Mouse (Mus musculus): Measurements from ENCODE around the gene Slc35f6. TPM values are rescaled to one million over a fixed set of nuclear protein-coding genes. Genes with fewer than 3 reads are reported as not detected.

The Slc35f6 gene
- total RNA-seq, 2 experiments from 2014 or later = 39.6 to 41.6 TPM

DNA sequence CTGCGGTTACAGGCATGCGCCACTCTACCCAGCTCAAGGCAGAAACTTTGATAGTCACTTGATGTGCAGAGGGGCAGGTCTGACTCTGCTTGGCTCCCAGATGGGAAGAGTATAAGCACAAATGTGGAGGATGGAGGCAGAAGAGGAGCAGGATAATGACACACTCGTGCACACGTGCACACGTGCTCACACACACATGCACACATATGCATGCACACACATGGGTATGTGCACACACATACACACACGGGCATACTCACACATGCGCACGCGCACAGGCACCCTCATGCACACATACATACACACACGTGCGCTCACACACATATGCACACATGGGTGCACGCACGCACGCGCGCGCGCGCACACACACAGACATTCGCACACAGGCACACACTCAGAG, 27.2 kb upstream of the Slc35f6 start:
- DNase-seq (ENCODE audit: low spot score in 2 of 2) = no peak

DNA sequence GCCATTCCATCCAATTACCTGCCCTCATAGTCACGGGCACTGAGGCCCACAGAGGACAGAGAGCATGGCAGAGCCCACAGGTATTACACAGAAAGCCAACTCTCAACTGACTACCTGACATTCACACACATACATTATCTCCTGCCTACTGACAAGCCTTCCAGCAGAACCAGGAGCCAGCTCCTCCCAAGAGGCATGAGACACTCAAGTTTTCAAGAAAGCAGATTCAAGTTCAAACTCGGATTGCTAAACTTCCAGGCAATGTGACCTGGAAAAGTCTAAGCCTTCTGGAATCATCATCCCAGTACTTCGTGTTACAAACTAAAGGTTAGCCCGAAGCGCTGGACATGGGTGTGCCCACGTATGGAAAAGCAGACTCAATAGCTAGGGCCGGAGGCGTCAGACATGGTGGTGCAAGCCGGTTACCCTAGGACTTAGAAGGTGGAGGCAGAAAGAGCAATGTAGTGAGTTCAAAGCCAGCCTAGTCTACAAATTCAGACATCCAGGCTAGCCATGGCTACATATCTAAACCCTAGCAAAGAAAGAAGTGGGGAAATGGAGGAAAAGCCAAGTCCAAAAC, 26.4 kb upstream of the Slc35f6 start:
- no peak for DNase-seq (ENCODE audit: low spot score in 2 of 2)

DNA sequence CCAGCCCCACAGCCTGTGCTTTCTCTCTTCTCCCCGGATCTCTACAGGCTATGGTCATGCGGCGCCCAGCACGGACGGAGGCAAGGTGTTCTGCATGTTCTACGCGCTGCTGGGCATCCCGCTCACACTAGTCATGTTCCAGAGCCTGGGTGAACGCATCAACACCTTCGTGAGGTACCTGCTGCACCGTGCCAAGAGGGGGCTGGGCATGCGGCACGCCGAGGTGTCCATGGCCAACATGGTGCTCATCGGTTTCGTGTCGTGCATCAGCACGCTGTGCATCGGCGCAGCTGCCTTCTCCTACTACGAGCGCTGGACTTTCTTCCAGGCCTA, 25.9 kb upstream of the Slc35f6 start:
- DNase-seq (ENCODE audit: low spot score in 2 of 2) = no peak

DNA sequence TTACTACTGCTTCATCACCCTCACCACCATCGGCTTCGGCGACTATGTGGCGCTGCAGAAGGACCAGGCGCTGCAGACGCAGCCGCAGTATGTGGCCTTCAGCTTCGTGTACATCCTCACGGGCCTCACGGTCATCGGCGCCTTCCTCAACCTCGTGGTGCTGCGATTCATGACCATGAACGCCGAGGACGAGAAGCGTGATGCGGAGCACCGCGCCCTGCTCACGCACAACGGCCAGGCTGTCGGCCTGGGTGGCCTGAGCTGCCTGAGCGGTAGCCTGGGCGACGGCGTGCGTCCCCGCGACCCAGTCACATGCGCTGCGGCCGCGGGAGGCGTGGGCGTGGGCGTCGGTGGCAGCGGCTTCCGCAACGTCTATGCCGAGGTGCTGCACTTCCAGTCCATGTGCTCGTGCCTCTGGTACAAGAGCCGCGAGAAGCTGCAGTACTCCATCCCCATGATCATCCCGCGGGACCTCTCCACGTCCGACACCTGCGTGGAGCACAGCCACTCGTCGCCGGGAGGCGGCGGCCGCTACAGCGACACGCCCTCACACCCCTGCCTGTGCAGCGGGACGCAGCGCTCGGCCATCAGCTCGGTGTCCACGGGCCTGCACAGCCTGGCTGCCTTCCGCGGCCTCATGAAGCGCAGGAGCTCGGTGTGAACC, 25.4 kb upstream of the Slc35f6 start:
- DNase-seq (ENCODE audit: low spot score in 2 of 2) = no peak

DNA sequence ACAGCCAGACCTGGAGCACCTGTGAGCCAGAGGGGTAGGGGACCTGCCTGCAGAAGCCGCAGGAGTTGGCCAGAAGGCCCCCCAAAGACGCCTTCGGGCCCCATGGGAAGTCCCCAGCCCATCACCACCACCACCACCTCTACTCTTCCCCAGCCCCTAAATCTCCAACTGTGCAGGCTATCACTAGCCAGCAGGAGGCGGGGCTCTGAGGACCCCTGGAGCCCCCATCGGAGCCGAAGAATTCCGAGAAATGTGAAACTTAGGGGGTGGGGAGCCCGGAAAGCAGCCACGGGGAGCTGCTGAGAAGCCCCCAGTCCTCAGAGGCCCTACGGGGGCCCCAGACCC, 24.9 kb upstream of the Slc35f6 start:
- DNase-seq (ENCODE audit: low spot score in 2 of 2) = no peak

DNA sequence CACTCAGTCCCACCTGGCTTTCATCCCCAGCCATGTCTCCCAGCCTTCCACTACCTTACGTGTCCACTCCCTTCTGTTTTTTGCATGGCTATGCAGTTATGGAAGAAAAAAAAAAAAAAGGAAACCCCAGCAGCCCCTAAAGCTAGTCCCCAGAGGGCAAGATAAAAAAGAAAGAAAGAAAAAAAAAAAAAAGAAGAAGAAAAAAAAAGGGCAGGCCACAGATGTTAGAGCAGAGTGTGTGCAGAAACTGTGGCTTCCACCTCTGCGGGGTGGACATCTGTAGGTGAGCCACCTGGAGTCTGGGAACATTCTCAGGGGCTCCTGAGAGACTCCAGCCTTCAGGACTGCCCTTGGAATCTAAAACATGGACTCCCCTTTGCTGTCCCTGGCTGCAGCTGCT, 24.4 kb upstream of the Slc35f6 start:
- no peak for DNase-seq (ENCODE audit: low spot score in 2 of 2)

DNA sequence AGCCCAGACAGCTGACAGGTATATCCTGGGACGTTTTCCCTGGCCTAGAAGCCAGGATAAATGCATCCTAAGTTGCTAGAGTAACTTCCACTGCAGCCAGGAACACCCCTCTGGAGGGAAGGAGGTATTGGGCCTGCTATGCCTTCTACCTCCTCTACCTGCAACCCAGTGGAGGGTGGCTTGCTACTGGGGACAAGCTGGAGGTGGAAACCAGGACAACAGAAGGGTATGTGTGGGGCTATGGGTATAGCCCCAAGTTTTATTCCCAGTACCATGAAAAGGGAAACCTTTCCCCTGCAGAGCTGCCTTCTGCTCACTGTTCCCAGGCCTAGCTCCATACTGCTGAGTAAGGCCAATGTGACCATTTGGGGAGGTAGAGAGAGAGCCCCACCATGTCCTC, 23.4 kb upstream of the Slc35f6 start:
- no peak for DNase-seq (ENCODE audit: low spot score in 2 of 2)

DNA sequence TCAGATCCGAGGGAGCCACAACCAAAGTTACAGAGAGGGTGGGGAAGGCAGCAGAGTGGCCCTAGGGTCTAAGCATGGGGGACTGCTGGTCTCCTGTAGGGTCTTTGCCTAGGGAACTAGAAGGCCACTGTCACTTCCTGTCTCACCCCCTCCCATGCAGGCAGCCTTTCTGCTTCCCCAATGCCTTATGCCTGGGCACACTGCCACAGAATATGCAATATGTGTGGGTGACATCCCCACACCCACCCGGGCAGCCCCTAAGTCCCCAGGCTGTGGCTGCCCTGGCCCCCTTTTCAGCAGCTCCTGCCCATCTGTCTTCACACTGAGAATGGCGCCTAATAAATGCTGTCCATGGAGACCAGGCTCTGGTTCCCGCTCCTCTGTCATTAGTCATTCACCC, 22.8 kb upstream of the Slc35f6 start:
- DNase-seq (ENCODE audit: low spot score in 2 of 2) = no peak

DNA sequence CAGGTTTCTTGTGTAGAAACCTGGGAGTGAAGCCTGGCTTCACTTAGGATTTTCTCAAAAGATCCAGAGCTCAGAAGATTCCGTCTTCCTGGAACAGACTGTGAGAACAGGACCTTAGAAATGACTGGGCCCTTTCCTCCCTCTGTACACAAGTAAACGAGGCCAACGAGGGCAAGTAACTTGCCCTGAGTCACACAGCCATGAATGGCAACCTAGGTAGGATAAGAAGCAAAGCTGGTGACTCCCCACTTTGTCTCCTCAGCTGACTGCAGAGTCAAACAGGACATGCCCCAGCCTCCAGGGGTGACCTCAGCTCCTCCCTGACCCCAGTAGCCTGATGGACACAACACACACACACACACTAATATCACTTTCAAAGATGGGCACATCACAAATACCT, 22.4 kb upstream of the Slc35f6 start:
- DNase-seq (ENCODE audit: low spot score in 2 of 2) = no peak

DNA sequence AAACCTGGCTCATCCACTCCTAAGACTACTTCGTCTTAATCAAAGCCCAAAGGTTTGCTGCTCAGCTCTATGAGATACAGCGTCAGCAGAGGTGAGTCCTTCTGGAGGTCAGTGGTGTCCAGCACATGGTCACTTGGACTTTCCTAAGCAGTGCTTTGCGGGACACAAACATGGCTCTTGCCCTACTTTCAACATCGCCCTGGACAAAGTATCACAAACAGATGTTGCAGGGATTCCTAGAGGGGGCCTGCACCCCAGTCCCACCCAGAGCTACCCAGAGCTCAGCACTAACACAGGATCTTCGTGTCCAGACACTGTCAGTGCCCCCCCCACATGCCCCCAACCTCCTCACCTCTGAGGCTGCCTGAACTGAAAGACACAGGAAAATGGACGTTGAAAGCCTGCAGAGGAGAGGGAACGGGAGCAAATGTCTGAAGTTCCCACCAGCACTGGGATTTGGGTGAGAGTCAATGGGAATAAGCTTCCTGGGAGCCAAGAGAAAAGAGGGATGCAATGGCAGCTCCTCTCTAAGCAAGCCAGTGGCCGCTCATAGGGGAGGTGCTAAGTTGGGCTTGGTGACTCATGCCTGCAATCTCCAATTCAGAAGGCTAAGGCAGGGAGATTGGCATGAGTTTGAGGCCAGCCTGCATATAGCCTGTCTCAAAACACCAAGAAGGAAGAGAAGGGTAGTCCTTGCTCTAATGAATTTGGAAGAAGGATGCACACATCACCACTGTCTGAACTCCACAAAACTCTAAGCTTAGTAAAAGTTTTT, 21.2 kb upstream of the Slc35f6 start:
- no peak for DNase-seq (ENCODE audit: low spot score in 2 of 2)

DNA sequence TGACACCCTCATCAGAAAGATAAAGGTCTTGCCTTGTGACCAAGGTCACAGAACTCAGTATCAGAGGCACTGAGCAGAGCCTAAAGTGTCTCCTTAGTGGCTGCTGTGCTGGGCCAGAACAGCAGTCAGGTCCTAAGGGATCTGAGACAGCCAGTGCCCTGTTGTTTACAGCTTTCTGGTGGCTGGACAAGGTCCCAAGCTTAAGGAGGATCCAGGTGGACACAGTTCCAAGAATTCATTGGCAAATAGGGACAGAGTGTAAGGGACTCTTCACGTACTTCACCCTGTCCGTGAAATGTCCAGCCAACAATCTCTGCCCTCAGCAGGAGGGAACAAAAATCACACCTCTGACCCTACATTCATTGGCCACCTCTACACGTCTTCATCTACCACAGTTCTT, 19.2 kb upstream of the Slc35f6 start:
- no peak for DNase-seq (ENCODE audit: low spot score in 2 of 2)

DNA sequence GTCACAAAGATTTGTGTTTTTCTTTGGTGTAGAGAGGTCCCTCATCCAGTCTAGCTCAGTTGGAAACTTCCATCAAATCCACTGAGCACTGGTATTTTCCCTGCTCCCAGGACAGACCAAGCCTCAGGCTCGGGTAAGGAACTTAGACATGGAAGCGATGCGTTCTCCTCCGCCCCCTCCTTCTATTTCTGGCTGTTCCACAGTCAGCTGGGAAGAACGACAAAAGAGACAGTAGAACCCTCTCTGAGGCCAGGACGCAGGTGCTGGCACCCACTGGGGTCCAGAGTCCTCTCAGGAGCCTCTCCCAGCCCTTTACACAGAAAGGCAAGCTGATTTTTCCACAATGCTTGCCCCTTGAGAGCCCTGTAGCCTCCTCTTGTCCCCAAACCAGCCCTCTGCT, 17.3 kb upstream of the Slc35f6 start:
- DNase-seq (ENCODE audit: low spot score in 2 of 2) = peak; percentile 50 to 60

DNA sequence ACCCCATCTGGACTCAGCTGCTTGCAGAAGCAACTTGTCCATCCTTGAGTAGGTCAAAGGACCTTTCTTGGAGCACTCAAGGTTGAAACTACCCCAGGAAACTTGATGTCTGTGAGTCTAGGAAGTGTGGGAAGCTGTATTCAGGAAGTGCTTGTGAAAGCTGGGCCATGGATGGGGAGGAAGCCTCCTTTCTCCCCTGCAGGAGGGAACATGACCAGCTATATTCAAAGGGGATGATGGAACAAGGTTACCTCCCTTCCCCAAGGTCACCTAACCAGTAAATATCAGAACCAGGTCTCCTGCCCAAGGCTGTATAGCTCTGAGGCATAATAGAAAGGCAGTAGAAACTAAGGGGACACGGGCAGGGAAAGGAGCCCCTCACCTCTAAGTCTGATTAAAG, 15.6 kb upstream of the Slc35f6 start:
- DNase-seq (ENCODE audit: low spot score in 2 of 2) = no peak

DNA sequence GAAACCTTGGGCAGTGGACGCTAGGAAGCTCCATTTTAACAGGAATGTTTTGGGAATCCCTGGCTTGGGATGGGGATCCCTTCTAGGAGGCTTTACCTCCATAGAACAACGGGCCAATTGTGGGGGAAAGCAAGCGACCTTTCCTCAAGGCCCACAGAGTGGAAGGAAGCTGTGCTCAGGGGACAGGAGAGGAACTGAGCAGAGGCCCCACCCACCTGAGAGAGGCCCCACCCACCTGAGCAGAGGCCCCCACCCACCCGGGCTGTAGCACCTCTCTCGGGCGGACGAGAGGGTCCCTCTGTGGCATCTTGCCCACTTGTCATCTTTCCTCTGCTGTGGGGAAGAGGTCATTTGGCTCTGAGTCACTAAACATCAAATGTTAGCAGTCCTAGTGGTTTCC, 10.7 kb upstream of the Slc35f6 start:
- DNase-seq (ENCODE audit: low spot score in 2 of 2) = no peak

DNA sequence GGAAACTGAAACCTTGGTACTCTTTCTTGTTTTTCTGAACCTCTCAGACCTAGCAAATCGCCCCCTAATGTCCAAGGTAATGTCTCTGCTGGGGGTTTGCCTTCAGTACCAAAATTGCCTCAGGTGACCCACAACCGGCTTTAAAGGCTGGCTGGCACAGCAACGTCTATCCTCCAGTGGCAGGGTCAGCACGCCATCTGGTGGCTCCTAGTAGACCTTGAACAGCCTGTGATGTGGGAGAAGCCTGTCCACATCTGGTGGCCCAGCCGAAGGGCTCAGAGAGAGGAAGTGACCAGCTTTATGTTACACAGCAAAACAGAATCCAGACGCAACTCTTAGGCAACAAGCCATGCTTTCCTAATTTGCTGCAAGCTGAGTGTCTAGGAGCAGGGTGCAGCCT, 9.7 kb upstream of the Slc35f6 start:
- peak; percentile 83 to 85 for DNase-seq (ENCODE audit: low spot score in 2 of 2)

DNA sequence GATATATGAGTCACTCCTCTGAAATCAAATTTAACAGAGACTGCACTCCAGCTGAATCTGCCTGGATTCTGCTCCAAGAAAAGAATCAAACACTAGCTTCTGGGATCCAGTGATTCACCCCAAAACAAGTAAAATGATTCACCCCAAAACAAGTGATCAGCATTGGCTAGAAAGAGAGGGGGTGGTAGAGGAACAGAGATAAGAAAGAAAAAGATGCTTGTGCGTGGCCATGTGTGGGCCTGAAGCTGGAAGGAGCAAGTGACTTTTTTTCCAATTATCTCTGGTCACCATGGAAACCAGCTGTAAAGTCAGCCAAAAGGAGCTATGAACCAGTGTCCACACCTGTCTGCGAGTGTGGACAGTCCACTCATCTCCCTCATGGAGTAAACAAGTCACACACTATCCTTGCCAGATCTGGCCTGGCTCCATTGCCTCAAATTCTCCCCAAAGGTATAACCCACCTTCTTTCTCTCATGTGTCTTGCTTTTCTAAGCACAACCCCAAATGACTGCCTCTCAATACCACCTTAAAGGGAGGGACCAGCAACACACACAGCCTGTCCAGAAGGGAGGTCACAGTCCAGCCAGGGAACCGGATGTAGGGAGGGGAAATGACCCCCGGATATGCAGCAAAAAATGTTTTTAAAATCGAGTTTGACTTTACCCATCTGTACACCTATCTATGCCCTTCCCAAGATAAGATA, 4.1 kb upstream of the Slc35f6 start:
- DNase-seq (ENCODE audit: low spot score in 2 of 2) = peak; percentile 33 to 51

DNA sequence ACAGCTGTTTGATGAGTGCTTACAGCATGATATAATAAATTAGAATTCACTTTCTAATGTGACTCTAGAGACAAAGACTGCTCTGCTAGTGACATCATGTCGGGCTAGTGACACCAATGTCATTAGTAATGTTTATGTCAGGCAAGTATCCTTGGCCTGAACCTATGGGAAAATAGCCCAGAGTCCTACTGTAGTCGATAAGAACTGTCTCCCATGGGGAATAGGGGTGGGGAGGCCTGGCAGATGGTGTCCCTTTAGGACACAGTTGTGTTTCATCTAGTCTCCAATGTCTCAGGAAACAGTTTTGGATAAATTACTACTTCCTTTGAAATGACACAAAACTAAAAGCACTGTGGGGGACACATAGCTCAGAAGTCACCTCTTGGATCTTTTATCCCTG, 1.7 kb upstream of the Slc35f6 start:
- no peak for DNase-seq (ENCODE audit: low spot score in 2 of 2)

DNA sequence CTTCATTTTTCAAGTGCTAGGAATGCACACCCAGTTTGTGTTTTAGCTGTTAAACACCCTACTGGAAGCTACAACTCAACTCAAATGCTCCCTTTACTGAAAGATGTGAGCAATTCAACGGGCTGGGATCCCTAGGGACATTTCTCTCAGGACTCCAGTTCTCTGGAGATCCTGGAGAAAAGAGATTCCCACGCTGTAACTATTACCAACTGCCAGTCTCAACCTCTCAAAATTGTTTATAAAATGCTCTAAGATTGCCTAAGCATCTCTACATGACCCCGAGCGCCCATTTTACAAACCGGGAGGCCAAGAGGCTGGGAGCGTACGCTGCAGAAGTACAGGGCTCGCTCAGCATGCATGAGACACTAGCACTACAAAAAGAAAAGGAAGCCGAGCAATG, 337 bp upstream of the Slc35f6 start:
- DNase-seq (ENCODE audit: low spot score in 2 of 2) = no peak

DNA sequence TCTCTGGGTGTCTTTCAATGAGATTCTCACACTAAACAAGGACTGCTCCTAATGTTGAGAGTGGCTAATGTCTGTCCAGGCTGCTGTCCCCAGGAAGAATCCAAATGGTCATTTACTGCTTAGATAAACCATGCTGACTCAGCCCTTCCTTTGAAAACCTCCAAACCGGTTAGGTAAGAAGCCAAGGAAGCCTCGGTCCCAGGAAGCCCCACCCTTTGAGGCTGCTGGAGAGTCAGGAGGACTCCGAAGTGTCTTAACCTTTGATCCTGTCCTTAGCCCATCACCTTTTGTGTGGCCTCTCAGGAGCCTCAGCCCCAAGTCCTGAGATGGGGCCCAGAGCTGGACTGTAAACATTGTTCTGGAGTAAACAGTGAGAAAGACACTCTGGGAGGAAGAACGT, 1.8 kb downstream of the Slc35f6 start:
- DNase-seq (ENCODE audit: low spot score in 2 of 2) = no peak

DNA sequence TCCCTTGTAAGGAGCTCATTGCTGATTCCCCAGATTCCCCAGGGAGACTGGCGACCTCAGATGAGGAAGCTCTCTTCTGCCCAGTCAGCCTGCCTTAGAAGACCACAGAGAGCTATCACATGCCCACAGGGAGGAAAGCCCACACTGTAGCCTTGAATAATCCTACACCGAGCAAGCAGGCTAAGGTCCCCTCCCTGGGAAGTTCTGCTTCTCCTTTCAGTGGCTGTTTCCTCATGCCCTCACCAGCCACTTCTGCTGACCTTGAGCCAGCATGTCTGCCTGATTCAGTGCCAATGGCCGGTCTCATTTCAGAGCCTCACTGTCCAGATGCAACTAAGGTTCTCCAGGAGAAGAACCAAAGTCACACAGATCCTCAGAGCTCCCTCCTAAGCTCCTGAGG, 3.0 kb downstream of the Slc35f6 start:
- no peak for DNase-seq (ENCODE audit: low spot score in 2 of 2)

DNA sequence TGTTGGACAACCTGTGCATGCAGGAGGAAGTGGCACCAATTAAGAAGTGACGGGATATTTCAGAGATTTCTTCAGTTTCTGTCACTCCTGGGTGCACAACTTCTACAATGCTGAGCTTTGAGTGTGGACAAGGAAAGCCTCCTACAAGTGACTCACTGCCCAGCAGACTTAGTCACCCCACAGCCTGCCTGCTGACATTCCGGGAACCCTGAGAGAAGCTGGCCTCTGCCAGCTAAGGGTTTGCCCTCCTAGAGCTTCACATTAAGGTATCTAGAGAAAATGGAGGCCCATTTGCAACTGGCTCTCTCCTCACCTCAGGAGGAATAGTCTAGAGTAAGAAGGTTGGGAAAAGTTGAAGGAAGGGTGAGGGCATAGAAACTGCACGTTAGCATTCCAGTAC, 3.8 kb downstream of the Slc35f6 start:
- no peak for DNase-seq (ENCODE audit: low spot score in 2 of 2)

DNA sequence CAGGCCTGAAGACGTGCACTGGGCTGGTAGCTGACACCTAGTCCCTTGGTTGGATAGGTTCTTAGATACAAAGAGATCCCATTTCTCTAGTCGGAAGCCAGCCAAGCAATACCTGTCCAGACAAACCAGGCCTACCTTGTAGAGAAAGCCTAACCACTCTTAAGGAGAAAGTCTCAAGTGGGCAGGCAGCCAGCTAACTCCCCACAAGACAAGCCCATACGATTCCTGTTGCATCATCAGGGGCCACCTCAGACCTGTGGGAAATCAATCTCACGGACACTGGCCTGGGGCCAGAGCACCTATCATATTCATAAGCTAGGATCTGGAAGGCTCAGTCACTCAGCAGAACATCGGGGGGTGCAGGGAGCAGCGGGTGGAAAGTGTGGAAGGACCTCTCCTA, 5.5 kb downstream of the Slc35f6 start:
- DNase-seq (ENCODE audit: low spot score in 2 of 2) = no peak

All from left cerebral cortex, adult 18-20 months (tissue).